Mouse (Mus musculus) liver, embryonic 14.5 days (tissue): ENCODE data around the gene Fbxw4. TPM values are rescaled to one million over a fixed set of nuclear protein-coding genes. Genes with fewer than 3 reads are reported as not detected.
A peak's percentile ranks its signal among the peaks of the same experiment; 100 is the strongest.
"Not testable (repeated sequence)": the region's sequence is repeated elsewhere in the genome, so short reads cannot be mapped to it uniquely, and the experiment has no call there.

Experiments
- ATAC-seq: fragments of 200-750 bp; cut with Nextera tagmentation; 2 replicates; pipeline ENCODE4 v1.8.0; 2017; ENCODE audit warnings: moderate number of reproducible peaks, mild to moderate bottlenecking, moderate library complexity; ENCODE audit not compliant: insufficient read depth
- DNase-seq, 3 experiments: peaks; one replicate each; pipeline ENCODE4 v3.0.0-alpha.2; 2012 to 2013; ENCODE audit warnings: low read depth in 3 of 3, low spot score in 3 of 3
- H3K27ac ChIP-seq: fragments of 300-500 bp; sonication (generic); 2 replicates; pipeline ENCODE4 v1.5.1; 2014; ENCODE audit warnings: moderate library complexity, mild to moderate bottlenecking, control low read depth, inconsistent platforms
- H3K27me3 ChIP-seq: fragments of 300-500 bp; sonication (generic); 2 replicates; pipeline ENCODE4 v1.6.1; 2014; ENCODE audit warnings: mild to moderate bottlenecking, low read length, moderate library complexity; ENCODE audit not compliant: control insufficient read depth, insufficient read depth
- H3K36me3 ChIP-seq: fragments of 300-500 bp; sonication (generic); replicated peaks from 2 replicates; pipeline ENCODE4 v1.6.1; 2014; ENCODE audit warnings: low read depth; ENCODE audit not compliant: control insufficient read depth, insufficient read depth
- H3K4me1 ChIP-seq, 2 experiments: fragments of 200-500 bp in 1 of 2; fragments of 300-500 bp in 1 of 2; sonication (generic) in 1 of 2; replicated peaks; 2 replicates each; pipeline ENCODE4 v1.6.1; 2012 to 2014; ENCODE audit warnings: antibody characterized with exemption in 1 of 2, inconsistent platforms in 1 of 2, low read length in 1 of 2; ENCODE audit not compliant: control insufficient read depth in 2 of 2, insufficient read depth in 2 of 2
- H3K4me2 ChIP-seq: fragments of 300-500 bp; sonication (generic); 2 replicates; pipeline ENCODE4 v1.6.1; 2014; ENCODE audit warnings: low read depth, mild to moderate bottlenecking, control low read depth, moderate library complexity
- H3K4me3 ChIP-seq, 2 experiments: fragments of 200-500 bp in 1 of 2; fragments of 300-500 bp in 1 of 2; sonication (generic) in 1 of 2; 2 replicates each; pipeline ENCODE4 v1.5.1; 2012 to 2014; ENCODE audit warnings: low read depth in 2 of 2, low read length in 2 of 2, mild to moderate bottlenecking in 2 of 2, control low read depth in 1 of 2, inconsistent platforms in 1 of 2, moderate library complexity in 1 of 2; ENCODE audit not compliant: insufficient read depth in 1 of 2
- H3K9ac ChIP-seq: fragments of 300-500 bp; sonication (generic); replicated peaks from 2 replicates; pipeline ENCODE4 v1.6.1; 2014; ENCODE audit warnings: mild to moderate bottlenecking, control low read depth, moderate library complexity
- H3K9me3 ChIP-seq: fragments of 300-500 bp; sonication (generic); 2 replicates; pipeline ENCODE4 v1.6.1; 2016; ENCODE audit warnings: low read length, mixed read lengths; ENCODE audit not compliant: control insufficient read depth
- CTCF ChIP-seq: IDR thresholded peaks from 2 replicates; pipeline ENCODE4 v1.5.1; 2016; ENCODE audit warnings: antibody characterized with exemption, low read depth, control low read depth
- EP300 ChIP-seq: IDR thresholded peaks from 2 replicates; pipeline ENCODE4 v1.6.1; 2016; ENCODE audit warnings: antibody characterized with exemption, low read depth
- WGBS: fragments of 180-500 bp; shearing (Covaris S2); extraction: QIAGEN DNeasy Blood & Tissue Kit; methylation state at CpG from one replicate; pipeline ENCODE4 v1.1.7; 2014; ENCODE audit not compliant: insufficient replicate concordance; 5-methylcytosine and 5-hydroxymethylcytosine counted together
- polyA plus RNA-seq, 2 experiments: library from polyadenylated mRNA; depleted of rRNA in 1 of 2; stranded (reverse) in 1 of 2; unstranded in 1 of 2; fragments of >200 nt; fragmentation: Nextera tagmentation in 1 of 2; extraction: Ambion mirVana in 1 of 2; gene quantifications; 2 replicates each; pipeline versions ENCODE4 v1.2.1 to v1.2.3; 2012 to 2014

Gene Fbxw4
- polyA plus RNA-seq, 2 experiments, result 2.5 to 14.5 TPM

GRCm38 (mm10) chr19:45560153-45560890 lies 99.8 kb downstream of the Fbxw4 start, which contains the start of the genes Poll and Gm17018:
Gene Poll (minus strand): TSS chr19:45560531.
Gene Gm17018 (plus strand): TSS chr19:45560615.
- H3K4me1 ChIP-seq, result peaks cover 8 to 9% of the 10 kb centered on the region in 2 experiments
- no peaks in the 10 kb centered on the region for H3K27me3 ChIP-seq
- TF ChIP-seq CTCF (no peak), EP300 (no peak)

GRCm38 (mm10) chr19:45554136-45554535 lies 106.0 kb downstream of the Fbxw4 start:
- ATAC-seq (no peak), DNase-seq (no peak)
- H3K4me3 ChIP-seq, result no peak overlapping the region
- H3K27ac ChIP-seq, result no peak overlapping the region
- TF ChIP-seq EP300, result no peak
- WGBS, result 86% methylated on average over 11 of the region's 11 CpGs
- no peaks in the 10 kb centered on the region for H3K36me3 ChIP-seq
- peaks cover 6% of the 10 kb centered on the region in 2 experiments for H3K4me1 ChIP-seq
- H3K27me3 ChIP-seq, result no peaks in the 10 kb centered on the region
- H3K9me3 ChIP-seq, result no peaks in the 10 kb centered on the region
- H3K9ac ChIP-seq, result no peak overlapping the region
- H3K4me2 ChIP-seq, result no peak overlapping the region

More at GRCm38 (mm10) chr19:45560153-45560890, 99.8 kb downstream of the Fbxw4 start, which contains the start of the genes Poll and Gm17018:
- H3K4me3 ChIP-seq, result peak within 1 kb of the TSS; percentile 73 to 83
- H3K4me2 ChIP-seq, result peak within 1 kb of the TSS; percentile 81
- H3K27ac ChIP-seq, result no peak within 1 kb of the TSS
- ATAC-seq (peak; percentile 68), DNase-seq (peak in 1 of 3 experiments; percentile 59)
- H3K9ac ChIP-seq, result peak within 1 kb of the TSS; percentile 35
- 1% methylated on average over 35 of the region's 35 CpGs for WGBS
- no peaks in the 10 kb centered on the region for H3K9me3 ChIP-seq
- no peaks in the 10 kb centered on the region for H3K36me3 ChIP-seq

GRCm38 (mm10) chr19:45552187-45552586 lies 107.9 kb downstream of the Fbxw4 start:
- Histone ChIP-seq H3K27me3 (no peaks in the 10 kb centered on the region), H3K4me1 (peaks cover 21 to 23% of the 10 kb centered on the region in 2 experiments), H3K4me2 (no peak overlapping the region), H3K9ac (no peak overlapping the region), H3K9me3 (no peaks in the 10 kb centered on the region), H3K27ac (no peak overlapping the region), H3K4me3 (no peak overlapping the region), H3K36me3 (no peaks in the 10 kb centered on the region)
- TF ChIP-seq EP300, result no peak
- no peak for TF ChIP-seq CTCF
- DNase-seq (no peak), ATAC-seq (no peak)
- 42% methylated on average over 6 of the region's 6 CpGs for WGBS

- Histone ChIP-seq H3K9ac (no peak overlapping the region), H3K4me3 (no peak overlapping the region), H3K9me3 (no peaks in the 10 kb centered on the region), H3K4me2 (no peak overlapping the region), H3K4me1 (peaks cover 23 to 28% of the 10 kb centered on the region in 2 experiments), H3K27ac (no peak overlapping the region), H3K27me3 (no peaks in the 10 kb centered on the region; the same call in none of the 2 replicates), H3K36me3 (no peaks in the 10 kb centered on the region)
- ATAC-seq, result no peak
- 50% methylated on average over 4 of the region's 4 CpGs for WGBS
- TF ChIP-seq CTCF (no peak), EP300 (no peak)
- DNase-seq, result no peak
Observed at GRCm38 (mm10) chr19:45549948-45550347, 110.2 kb downstream of the Fbxw4 start.

- Histone ChIP-seq H3K9ac (no peak overlapping the region), H3K9me3 (no peaks in the 10 kb centered on the region), H3K27ac (no peak overlapping the region), H3K4me1 (peaks cover 23 to 28% of the 10 kb centered on the region in 2 experiments), H3K4me3 (no peak overlapping the region), H3K4me2 (no peak overlapping the region), H3K27me3 (no peaks in the 10 kb centered on the region; the same call in none of the 2 replicates), H3K36me3 (no peaks in the 10 kb centered on the region)
- TF ChIP-seq CTCF (no peak), EP300 (peak; percentile 18; the same call in 1 of the 2 replicates)
- DNase-seq (no peak), ATAC-seq (peak; percentile 57; the same call in 1 of the 2 replicates)
- WGBS, result 71% methylated on average over 23 of the region's 23 CpGs
Observed at GRCm38 (mm10) chr19:45549128-45549915, 110.8 kb downstream of the Fbxw4 start.

- H3K4me3 ChIP-seq, H3K9me3 ChIP-seq, H3K27me3 ChIP-seq, H3K4me2 ChIP-seq, H3K36me3 ChIP-seq, H3K27ac ChIP-seq, DNase-seq, H3K9ac ChIP-seq: not testable (repeated sequence)
- peaks cover 23 to 30% of the 10 kb centered on the region in 2 experiments for H3K4me1 ChIP-seq
- ATAC-seq, result peak; percentile 83
Observed at GRCm38 (mm10) chr19:45548196-45548595, 111.9 kb downstream of the Fbxw4 start.
